Mouse (Mus musculus) layer of hippocampus, postnatal 36 days (tissue): ENCODE measurements around the gene Dnmt3c. TPM values are rescaled to one million over a fixed set of nuclear protein-coding genes. Genes with fewer than 3 reads are reported as not detected.

Experiments used
- DNase-seq, 2 experiments: peaks; one replicate each; pipeline ENCODE4 v3.0.0; 2022
- total RNA-seq, 2 experiments: library from RNA; stranded (reverse); gene quantifications; 2 replicates each; pipeline ENCODE4 v1.2.3; 2021

The Dnmt3c gene
- total RNA-seq, 2 experiments from 2014 or later, result not detected

- no peak for DNase-seq
Measured at GRCm38 (mm10) chr2:153723098-153723497, 26.6 kb downstream of the Dnmt3c start.

- DNase-seq, result no peak
Measured at GRCm38 (mm10) chr2:153724424-153724823, 28.0 kb downstream of the Dnmt3c start.

- no peak for DNase-seq
Measured at GRCm38 (mm10) chr2:153724871-153725270, 28.4 kb downstream of the Dnmt3c start.

GRCm38 (mm10) chr2:153725291-153725690 lies 28.8 kb downstream of the Dnmt3c start:
- DNase-seq, result no peak

- DNase-seq, result no peak
Measured at GRCm38 (mm10) chr2:153734033-153734432, 37.6 kb downstream of the Dnmt3c start.

GRCm38 (mm10) chr2:153740500-153741436 lies 44.3 kb downstream of the Dnmt3c start, which contains the start of gene Mapre1:
Gene Mapre1 (plus strand): TSS chr2:153741274.
- peak; percentile 100 for DNase-seq

GRCm38 (mm10) chr2:153741437-153742065 lies 45.1 kb downstream of the Dnmt3c start:
- peak in 1 of 2 experiments; percentile 27 for DNase-seq

GRCm38 (mm10) chr2:153747994-153748393 lies 51.5 kb downstream of the Dnmt3c start:
- no peak for DNase-seq

- no peak for DNase-seq
Measured at GRCm38 (mm10) chr2:153750363-153750762, 53.9 kb downstream of the Dnmt3c start.

- DNase-seq, result no peak
Measured at GRCm38 (mm10) chr2:153762121-153762520, 65.7 kb downstream of the Dnmt3c start.

- no peak for DNase-seq
Measured at GRCm38 (mm10) chr2:153767484-153767883, 71.0 kb downstream of the Dnmt3c start.

GRCm38 (mm10) chr2:153768881-153769280 lies 72.4 kb downstream of the Dnmt3c start:
- no peak for DNase-seq

GRCm38 (mm10) chr2:153772950-153773349 lies 76.5 kb downstream of the Dnmt3c start:
- DNase-seq, result no peak

- no peak for DNase-seq
Measured at GRCm38 (mm10) chr2:153775472-153775871, 79.0 kb downstream of the Dnmt3c start.

- DNase-seq, result peak; percentile 45 to 51
Measured at GRCm38 (mm10) chr2:153778638-153779362, 82.3 kb downstream of the Dnmt3c start.

Other genes starting within 250 kb of the Dnmt3c start
- not detected for gene 4930404H24Rik, start 203.9 kb upstream of the Dnmt3c start, total RNA-seq
- 10 to 100 TPM; 47.0 to 47.3 TPM for gene Nol4l, start 166.7 kb upstream of the Dnmt3c start, total RNA-seq
- gene Commd7, start 63.9 kb upstream of the Dnmt3c start, total RNA-seq, result 10 to 100 TPM; 30.5 to 32.9 TPM
- gene Dnmt3b, start 47.2 kb upstream of the Dnmt3c start, total RNA-seq, result 1 to 10 TPM; 1.3 to 1.6 TPM
- gene Mapre1, start 44.6 kb downstream of the Dnmt3c start, total RNA-seq, result 10 to 100 TPM; 84.1 to 92.7 TPM
- gene Efcab8, start 83.3 kb downstream of the Dnmt3c start, total RNA-seq, result under 1 TPM; 0.07 to 0.40 TPM
- gene Sun5, start 174.4 kb downstream of the Dnmt3c start, total RNA-seq, result not detected
- not detected for gene Bpifb2, start 178.4 kb downstream of the Dnmt3c start, total RNA-seq
- not detected for gene Bpifb6, start 203.7 kb downstream of the Dnmt3c start, total RNA-seq
- not detected for gene Bpifb3, start 221.6 kb downstream of the Dnmt3c start, total RNA-seq
- gene Bpifb4, start 241.6 kb downstream of the Dnmt3c start, total RNA-seq, result not detected